Mouse (Mus musculus) inflammation-experienced regulatory T-cells, adult 6 months (primary cell): ENCODE data around the gene Tgm5. TPM values are rescaled to one million over a fixed set of nuclear protein-coding genes. Genes with fewer than 3 reads are reported as not detected.
A peak's percentile ranks its signal among the peaks of the same experiment; 100 is the strongest.
"Not testable (repeated sequence)": the region's sequence is repeated elsewhere in the genome, so short reads cannot be mapped to it uniquely, and the experiment has no call there.

Experiments
- ATAC-seq: one replicate; pipeline ENCODE4 v1.8.0; 2017
- polyA plus RNA-seq, 3 experiments: library from polyadenylated mRNA; unstranded; fragments of 100-300 nt; shearing (Covaris generic); gene quantifications; one replicate each; pipeline ENCODE4 v1.2.1; 2017

Tgm5 gene
- polyA plus RNA-seq, 3 experiments from 2014 or later = not detected

- ATAC-seq = not testable (repeated sequence)
Observed at GRCm38 (mm10) chr2:121038851-121039250, 46.8 kb downstream of the Tgm5 start.

GRCm38 (mm10) chr2:121036733-121037341, 48.8 kb downstream of the Tgm5 start, which contains the start of gene Epb42:
Gene Epb42, minus strand, starts transcription at chr2:121037072.
- no peak for ATAC-seq

- ATAC-seq = no peak
Observed at GRCm38 (mm10) chr2:121022918-121023317, 62.7 kb downstream of the Tgm5 start.

GRCm38 (mm10) chr2:121017151-121017550, 68.5 kb downstream of the Tgm5 start:
- ATAC-seq = no peak

- no peak for ATAC-seq
Observed at GRCm38 (mm10) chr2:121016226-121016625, 69.4 kb downstream of the Tgm5 start.

- no peak for ATAC-seq
Observed at GRCm38 (mm10) chr2:121015507-121015906, 70.1 kb downstream of the Tgm5 start.

- ATAC-seq = no peak
Observed at GRCm38 (mm10) chr2:121012676-121013075, 73.0 kb downstream of the Tgm5 start.

- ATAC-seq = no peak
Observed at GRCm38 (mm10) chr2:121009071-121009677, 76.5 kb downstream of the Tgm5 start.

GRCm38 (mm10) chr2:121008664-121009007, 77.0 kb downstream of the Tgm5 start:
- ATAC-seq = no peak

GRCm38 (mm10) chr2:121007925-121008663, 77.5 kb downstream of the Tgm5 start, which contains the start of gene Ccndbp1:
Gene Ccndbp1, plus strand, starts transcription at chr2:121008403.
- ATAC-seq = peak; percentile 98

GRCm38 (mm10) chr2:121006986-121007385, 78.7 kb downstream of the Tgm5 start:
- no peak for ATAC-seq

- no peak for ATAC-seq
Observed at GRCm38 (mm10) chr2:121004018-121004811, 81.4 kb downstream of the Tgm5 start.

- ATAC-seq = no peak
Observed at GRCm38 (mm10) chr2:121003586-121003985, 82.1 kb downstream of the Tgm5 start.

- ATAC-seq = no peak
Observed at GRCm38 (mm10) chr2:120998863-120999262, 86.8 kb downstream of the Tgm5 start.

GRCm38 (mm10) chr2:120996607-120997006, 89.0 kb downstream of the Tgm5 start:
- not testable (repeated sequence) for ATAC-seq

Other genes with a start within 250 kb of the Tgm5 start
- gene Cdan1, start 235.7 kb downstream of the Tgm5 start, polyA plus RNA-seq = 1 to 10 TPM; 3.1 to 6.4 (median 4.8) TPM
- gene Ttbk2, start 235.2 kb downstream of the Tgm5 start, polyA plus RNA-seq = under 1 TPM; 0.65 to 0.81 (median 0.67) TPM
- 10 to 100 TPM; 35.3 to 51.6 (median 47.1) TPM for gene Ubr1, start 115.1 kb downstream of the Tgm5 start, polyA plus RNA-seq
- 10 to 100 TPM; 10.3 to 16.9 (median 15.3) TPM for gene Tmem62, start 108.8 kb downstream of the Tgm5 start, polyA plus RNA-seq
- 100 to 1,000 TPM; 130 to 163 (median 159) TPM for gene Ccndbp1, start 77.4 kb downstream of the Tgm5 start, polyA plus RNA-seq
- gene Epb42, start 48.8 kb downstream of the Tgm5 start, polyA plus RNA-seq = 1 to 10 TPM in 1 of 3 experiments, under 1 TPM in 2; 0.54 to 1.2 (median 0.66) TPM
- not detected for gene Tgm7, start 24.0 kb upstream of the Tgm5 start, polyA plus RNA-seq
- gene Adal, start 54.6 kb upstream of the Tgm5 start, polyA plus RNA-seq = 10 to 100 TPM; 13.2 to 20.5 (median 16.7) TPM
- gene Lcmt2, start 54.8 kb upstream of the Tgm5 start, polyA plus RNA-seq = 1 to 10 TPM; 4.8 to 7.5 (median 5.8) TPM
- gene Tubgcp4, start 84.8 kb upstream of the Tgm5 start, polyA plus RNA-seq = 100 to 1,000 TPM in 1 of 3 experiments, 10 to 100 TPM in 2; 65.3 to 101 (median 80.2) TPM
- 10 to 100 TPM; 24.1 to 36.0 (median 27.5) TPM for gene Zscan29, start 85.3 kb upstream of the Tgm5 start, polyA plus RNA-seq
- 10 to 100 TPM; 32.2 to 41.0 (median 38.0) TPM for gene Trp53bp1, start 185.6 kb upstream of the Tgm5 start, polyA plus RNA-seq
- under 1 TPM in 2 of 3 experiments, not detected in 1; 0.14 to 0.39 TPM for gene Map1a, start 203.8 kb upstream of the Tgm5 start, polyA plus RNA-seq